Mouse (Mus musculus): ENCODE data around the gene Elk3. TPM values are rescaled to one million over a fixed set of nuclear protein-coding genes. Genes with fewer than 3 reads are reported as not detected.

The Elk3 gene
- 2.0 TPM in 2 replicates for polyA plus RNA-seq (2021; fragmentation: Nextera tagmentation)
- long read RNA-seq, experiment 1, full-length matches to known transcripts = 3 of 10 reads
- long read RNA-seq, experiment 1, partial matches to known transcripts = 5 of 10 reads
- long read RNA-seq, experiment 1, other reads (novel, unspliced or antisense) = 2 of 10 reads
- long read RNA-seq, experiment 2, full-length matches to known transcripts = 2 of 4 reads
- long read RNA-seq, experiment 2, partial matches to known transcripts = 1 of 4 reads
- long read RNA-seq, experiment 2, other reads (novel, unspliced or antisense) = 1 of 4 reads

GRCm38 (mm10) chr10:93310721-93311411 lies at the start of gene Elk3:
Elk3 (minus strand) TSS chr10:93311135.

Other genes with a start within 250 kb of the Elk3 start
- gene Cfap54, start 229.5 kb downstream of the Elk3 start, polyA plus RNA-seq (2021; fragmentation: Nextera tagmentation) = 0.60 and 1.7 TPM in 2 replicates
- gene Cdk17, start 150.3 kb downstream of the Elk3 start, polyA plus RNA-seq (2021; fragmentation: Nextera tagmentation) = 27.0 and 72.5 TPM in 2 replicates
- 37.7 and 39.3 TPM in 2 replicates for gene Lta4h, start 142.3 kb upstream of the Elk3 start, polyA plus RNA-seq (2021; fragmentation: Nextera tagmentation)
- 0.09 TPM in 1 of 2 replicates, not detected in the other for gene Hal, start 177.6 kb upstream of the Elk3 start, polyA plus RNA-seq (2021; fragmentation: Nextera tagmentation)
- 0.28 and 0.37 TPM in 2 replicates for gene Amdhd1, start 228.9 kb upstream of the Elk3 start, polyA plus RNA-seq (2021; fragmentation: Nextera tagmentation)
- gene Ccdc38, start 229.5 kb upstream of the Elk3 start, polyA plus RNA-seq (2021; fragmentation: Nextera tagmentation) = 0.38 and 0.54 TPM in 2 replicates

Measured in left cerebral cortex, adult 6 months (tissue).